Mouse (Mus musculus) megakaryocyte progenitor cell, adult 5-6 weeks (primary cell): ENCODE measurements around the gene Sdhaf4. TPM values are rescaled to one million over a fixed set of nuclear protein-coding genes. Genes with fewer than 3 reads are reported as not detected.
"Not testable (repeated sequence)": the region's sequence is repeated elsewhere in the genome, so short reads cannot be mapped to it uniquely, and the experiment has no call there.

ENCODE experiments used
- ATAC-seq: replicated peaks from 2 replicates; pipeline ENCODE4 v1.8.0; 2016; ENCODE audit warnings: mild to moderate bottlenecking, moderate TSS enrichment, inconsistent platforms; ENCODE audit not compliant: poor library complexity
- total RNA-seq, 2 experiments: library from RNA; stranded (forward) in 1 of 2; stranded (reverse) in 1 of 2; fragments of 157-497, 149-512 nt in 1 of 2; fragments of 200-1000 nt in 1 of 2; gene quantifications; 2 replicates each; pipeline versions ENCODE4 v1.2.3 to v1.2.4; 2015 to 2017

Gene Sdhaf4
- 36.8 and 48.1 TPM in 2 replicates for total RNA-seq (2015)
- 13.4 and 17.9 TPM in 2 replicates for total RNA-seq (2017)

DNA sequence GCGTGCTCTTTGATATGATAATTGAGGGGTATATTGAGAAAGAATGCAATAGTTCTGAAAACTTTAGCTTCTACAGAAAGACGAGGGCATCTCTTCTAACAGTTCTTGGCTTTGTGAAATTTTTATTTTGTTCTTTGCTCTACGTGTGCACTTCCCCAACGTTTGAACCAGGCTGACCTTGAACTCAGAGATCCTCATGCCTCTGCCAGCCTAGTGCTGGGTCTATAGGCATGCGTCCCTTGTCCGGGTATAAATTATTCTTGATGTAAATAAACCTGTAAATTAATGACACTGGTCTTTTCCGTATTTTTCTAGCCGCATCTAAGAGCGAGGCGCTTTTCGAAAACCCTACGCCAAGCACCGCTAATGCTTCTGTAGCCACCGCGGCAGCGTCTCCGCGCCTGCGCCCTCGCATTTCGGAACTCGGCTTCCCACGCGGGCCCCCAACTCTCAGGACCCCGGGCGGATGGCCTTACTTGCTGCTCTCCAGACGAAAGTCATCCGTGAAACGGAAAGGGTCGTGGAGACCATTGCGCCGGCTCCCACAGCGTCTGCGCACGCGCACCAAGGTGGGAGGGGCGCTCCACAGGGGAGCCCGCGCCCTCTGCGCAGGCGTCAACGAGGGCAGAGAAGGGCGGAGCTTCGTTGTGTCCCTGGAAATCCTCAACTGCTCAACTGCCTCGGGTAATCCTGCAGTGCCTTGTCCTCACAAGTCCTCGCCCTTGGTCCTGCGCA lies at the start of gene Sdhaf4:
Sdhaf4 (minus strand) TSS at position 587 of the 735 bp plus-strand sequence.
- peak; percentile 95 for ATAC-seq

DNA sequence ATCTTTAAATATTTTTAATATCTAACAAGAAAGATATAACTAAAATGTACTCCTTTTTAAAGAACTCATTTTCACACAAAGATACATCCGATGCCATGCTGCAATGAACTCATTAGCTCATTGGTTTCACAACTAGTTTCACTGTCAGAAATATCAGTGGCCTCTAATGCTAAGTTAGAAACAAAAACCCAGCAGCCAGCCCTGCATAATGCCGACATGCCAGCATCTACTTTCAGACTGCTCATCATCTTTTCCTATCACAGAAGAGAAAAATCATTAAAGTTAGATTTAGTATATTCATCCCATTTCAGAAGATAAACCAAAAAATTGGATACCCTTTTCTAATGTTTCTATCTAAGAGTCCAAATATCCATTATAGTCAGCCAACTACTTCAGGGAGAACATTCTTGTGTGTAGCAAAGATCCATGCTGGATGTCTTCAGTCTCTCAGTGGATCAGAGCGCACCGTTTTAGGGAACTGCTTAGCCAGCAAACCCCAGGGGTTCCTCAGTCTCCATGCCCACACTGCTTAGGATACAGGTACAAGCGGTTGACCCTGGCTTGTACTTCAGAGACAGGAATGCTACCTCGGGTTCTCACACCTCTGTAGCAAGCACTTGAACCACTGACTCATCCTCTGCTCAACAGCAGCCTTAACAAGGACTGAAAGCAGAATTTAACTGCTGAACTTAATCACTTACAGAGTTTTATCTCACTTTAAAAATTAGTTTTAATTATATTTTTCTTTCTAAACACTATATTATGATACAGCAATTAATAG lies 41.5 kb upstream of the Sdhaf4 start:
- no peak for ATAC-seq

DNA sequence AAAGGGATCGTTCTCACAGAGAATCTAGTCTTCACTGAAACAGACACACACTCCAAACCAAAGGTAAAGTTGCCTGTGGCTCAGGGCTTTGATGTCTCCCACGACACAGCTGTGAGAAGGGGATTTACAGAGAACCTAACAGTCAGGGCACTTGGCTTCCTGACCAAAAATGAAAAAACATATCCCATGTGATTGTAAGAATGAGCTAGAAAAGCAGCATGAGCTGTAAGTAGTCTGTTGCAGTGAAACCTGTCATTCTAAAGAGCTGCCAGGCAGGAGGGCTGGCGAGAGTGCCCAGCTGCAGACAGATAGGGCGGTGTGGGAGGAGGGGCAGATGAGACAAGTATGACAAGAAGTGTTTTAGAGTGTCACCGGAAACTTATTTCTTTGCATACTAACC lies 40.2 kb upstream of the Sdhaf4 start:
- no peak for ATAC-seq

DNA sequence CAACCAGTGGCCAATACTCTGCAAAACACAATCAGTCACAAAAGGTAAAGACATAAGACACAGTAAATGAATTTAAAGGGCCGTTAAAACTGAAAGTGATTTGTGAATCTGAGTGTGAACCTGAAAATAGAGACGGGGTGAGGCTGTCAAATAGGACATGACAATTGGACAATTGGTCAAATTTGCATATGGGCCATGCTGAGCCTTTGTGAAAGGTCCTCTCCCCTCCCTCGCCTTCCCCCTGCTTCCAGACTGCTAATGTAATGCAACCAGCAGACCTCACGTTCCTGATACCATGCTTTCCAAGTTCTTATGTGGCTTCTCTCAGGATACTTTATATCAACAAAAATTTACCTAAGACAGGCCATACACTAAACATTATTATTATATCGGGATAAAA lies 37.6 kb upstream of the Sdhaf4 start:
- ATAC-seq: no peak

DNA sequence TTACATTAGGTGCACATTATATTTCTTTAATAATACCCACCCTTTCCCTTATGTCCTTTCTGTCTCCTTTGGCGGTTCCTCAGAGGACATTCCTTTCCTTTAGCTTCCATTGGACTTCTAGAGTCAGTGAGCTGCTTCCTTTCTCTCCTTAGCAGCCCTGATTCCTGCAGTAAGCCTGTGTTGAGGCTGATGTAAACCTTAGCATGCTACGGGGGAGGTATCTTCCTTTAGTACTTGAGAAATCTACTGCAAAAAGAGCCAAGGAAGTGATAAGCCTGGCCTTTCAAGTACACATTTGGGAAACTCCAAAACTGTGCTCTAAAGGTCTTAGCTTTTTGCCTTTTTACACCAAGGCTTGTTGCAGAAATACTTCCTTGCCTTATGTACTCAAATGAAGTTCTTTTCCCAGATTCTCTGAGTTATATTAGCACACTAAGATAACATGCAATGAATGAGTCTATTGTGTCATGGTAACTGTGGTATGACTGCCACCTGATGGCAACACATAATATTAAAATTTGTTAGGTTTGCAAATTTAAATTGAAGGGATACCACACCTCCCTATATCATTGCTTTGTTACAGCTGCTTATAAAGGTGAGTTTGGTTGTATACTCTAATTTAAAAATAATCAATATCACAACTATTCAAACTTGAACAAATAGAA lies 28.4 kb upstream of the Sdhaf4 start:
- ATAC-seq: peak; percentile 89

DNA sequence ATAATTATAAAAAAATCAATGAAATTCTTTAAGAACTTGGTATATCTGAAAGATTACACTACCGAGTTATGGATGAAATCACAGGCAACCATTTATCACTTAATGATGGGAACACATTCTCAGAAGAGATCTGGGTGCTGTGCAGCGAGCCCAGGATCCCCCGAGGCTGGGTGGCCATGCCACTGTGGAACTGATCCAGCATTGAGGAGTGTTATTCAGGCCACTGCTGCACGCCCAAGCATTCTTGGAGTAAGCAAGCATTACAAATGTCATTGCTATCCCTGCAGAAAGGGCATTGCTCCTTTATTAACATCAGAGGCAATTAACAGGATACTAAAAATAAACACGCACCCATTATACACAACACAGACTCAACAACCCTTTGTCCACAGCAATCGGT lies 5.4 kb upstream of the Sdhaf4 start:
- ATAC-seq: no peak

DNA sequence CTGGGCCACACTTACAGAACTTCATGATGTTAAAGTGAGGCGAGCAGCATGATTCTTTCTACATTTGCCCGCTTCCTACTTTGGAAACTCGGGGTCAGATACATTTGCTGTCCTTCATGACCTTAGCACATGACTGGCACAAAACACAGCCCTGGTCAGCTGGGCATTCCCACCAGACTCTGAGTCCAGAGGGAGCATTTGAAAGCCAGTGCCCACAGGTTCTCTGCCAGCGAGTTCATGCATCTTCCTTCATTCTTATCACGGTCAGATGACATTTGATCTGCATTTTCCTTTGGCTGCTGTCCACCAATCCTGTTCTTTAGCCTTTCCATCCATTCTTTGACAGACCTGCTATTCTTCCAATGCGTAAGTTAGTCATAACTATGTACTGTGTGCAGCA lies 4.6 kb upstream of the Sdhaf4 start:
- no peak for ATAC-seq

DNA sequence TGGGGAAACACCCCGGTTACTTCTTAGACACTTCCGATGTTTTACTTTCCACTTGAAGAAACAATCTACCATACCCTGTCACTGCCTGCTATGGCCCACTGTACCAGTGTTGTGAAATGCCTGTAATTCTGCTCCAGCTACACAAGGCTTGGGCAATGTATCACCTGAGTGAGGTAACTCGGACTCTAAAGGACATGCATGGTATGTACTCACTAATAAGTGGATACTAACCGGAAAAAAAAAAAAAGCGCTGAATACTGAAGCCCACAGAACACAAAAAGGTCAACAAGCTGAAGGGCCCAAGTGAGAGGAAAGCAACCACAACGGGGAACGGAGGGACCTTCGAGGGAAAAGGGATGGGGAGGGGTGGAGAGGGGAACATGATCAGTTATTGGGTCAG lies 2.2 kb upstream of the Sdhaf4 start:
- ATAC-seq: no peak

DNA sequence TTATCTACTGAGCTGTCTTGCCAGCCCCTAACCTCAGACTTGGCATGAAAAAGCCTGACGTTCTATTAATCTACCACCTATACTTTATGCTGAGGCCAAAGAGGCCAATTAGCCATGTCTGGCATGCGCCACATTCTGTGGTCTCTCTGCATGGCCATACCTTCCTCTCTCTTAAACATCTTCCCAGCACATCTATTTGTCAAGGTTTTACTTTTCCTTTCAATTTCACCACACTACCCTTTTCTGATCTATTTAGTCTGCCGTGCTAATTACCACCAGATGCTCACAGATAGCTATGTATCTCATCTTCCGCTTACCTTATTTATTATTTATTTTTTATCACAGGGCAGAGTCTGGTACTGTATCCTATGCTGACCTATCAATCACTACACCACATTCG lies 6.1 kb downstream of the Sdhaf4 start:
- ATAC-seq: peak; percentile 26; the same call in 1 of the 2 replicates

DNA sequence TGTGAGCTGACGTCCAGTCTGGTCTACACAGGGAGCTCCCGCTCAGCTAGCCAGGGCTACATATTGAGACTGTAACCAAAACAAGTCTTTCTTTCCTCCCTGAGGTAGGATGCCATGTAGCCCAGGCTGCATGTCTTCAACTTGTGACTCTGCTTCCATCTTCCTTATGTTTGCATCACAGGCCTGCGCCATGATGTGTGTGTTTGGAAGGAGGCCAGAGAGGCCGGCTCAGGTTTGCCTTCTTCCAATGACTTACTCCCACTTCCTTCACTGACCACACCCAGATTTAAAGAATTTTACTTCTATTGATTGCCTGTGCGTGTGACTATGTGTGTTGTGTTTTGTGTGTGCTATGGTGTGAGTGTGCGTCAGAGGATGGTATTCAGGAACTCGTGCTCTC lies 6.6 kb downstream of the Sdhaf4 start:
- ATAC-seq: peak; percentile 27

DNA sequence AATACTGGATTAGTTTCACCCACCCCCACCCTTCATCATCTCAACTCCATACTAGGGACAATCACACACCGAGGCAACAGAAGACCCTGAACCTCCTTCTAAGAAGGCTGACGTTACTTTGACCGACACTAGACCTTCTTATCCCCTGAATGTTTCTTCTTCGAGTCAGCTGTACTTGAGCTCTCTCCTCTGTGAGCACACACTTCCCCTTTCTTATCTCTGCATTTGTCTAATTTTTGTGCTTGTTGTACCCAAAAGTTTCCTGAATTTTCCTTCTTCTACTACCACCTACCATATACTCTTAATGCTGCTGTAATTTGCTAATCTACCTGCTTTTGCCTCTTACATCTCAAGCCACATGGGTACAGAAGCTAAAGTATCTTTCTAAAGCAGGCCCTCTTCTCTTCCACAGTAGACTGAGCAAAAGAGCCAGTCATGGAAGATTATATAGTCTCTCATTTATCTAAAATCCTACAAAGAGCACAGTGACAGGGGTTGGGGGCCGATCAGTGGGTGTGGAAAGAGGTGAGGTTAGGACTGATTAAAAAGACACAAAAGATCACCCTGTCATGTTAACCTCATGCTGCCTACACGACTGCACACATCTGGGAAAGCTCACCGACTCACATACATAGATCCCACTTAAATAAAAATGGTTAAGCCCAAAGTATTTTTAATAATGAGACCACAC lies 7.2 kb downstream of the Sdhaf4 start:
- peak; percentile 49 for ATAC-seq

DNA sequence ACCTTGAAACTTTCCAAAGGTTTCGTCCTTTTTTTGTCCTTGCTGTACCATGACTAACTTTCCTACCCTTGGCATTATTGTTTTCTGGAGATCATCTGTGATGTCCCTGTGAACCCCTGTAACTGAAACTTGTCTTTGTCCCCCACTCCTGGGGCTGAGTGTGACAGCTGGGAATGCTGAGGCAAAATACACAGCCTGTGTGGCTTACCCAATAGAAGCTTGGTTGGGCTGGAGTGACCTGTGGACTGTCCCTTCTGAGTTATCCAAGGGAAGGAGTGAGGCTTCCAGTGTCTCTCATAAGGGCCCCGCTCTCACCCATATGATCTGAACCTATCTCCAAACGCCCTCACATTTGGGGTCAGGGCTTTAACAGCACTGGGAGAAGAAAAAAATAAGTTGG lies 8.0 kb downstream of the Sdhaf4 start:
- no peak for ATAC-seq

DNA sequence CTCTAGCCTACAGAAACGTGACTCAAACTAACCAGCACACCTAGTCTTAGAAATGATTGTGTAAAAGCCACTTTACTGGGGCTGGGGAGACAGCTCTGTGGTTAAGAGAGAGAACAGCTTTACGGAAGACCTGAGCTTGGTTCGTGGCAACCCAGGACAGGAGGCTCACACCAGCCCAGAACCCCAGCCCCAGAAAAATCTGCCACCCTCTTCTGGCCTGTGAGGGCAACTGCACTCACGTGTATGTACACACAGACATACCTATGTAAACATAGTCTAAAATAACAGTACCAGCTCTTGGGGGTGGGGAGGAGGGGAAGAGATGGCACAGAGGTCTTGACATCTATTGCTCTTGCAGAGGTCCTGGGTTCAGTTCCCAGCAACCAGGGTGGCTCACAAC lies 10.0 kb downstream of the Sdhaf4 start:
- no peak for ATAC-seq

DNA sequence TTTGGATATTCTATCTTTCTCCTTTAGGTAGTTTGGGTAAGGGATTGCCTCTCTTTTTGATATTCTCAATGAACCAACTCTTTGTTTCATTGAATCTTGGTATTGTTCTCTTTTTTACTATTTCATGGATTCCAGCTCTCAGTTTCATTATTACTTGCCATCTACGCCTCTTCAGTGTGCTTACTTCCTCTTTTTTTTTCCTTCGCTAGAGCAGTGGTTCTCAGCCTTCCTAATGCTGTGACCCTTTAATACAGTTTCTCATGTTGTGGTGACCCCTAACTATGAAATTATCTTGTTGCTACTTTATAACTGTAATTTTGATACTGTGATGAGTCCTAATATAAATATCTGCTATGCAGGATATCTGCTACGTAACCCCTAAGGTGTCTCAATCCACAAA lies 22.3 kb downstream of the Sdhaf4 start:
- ATAC-seq: peak; percentile 97

DNA sequence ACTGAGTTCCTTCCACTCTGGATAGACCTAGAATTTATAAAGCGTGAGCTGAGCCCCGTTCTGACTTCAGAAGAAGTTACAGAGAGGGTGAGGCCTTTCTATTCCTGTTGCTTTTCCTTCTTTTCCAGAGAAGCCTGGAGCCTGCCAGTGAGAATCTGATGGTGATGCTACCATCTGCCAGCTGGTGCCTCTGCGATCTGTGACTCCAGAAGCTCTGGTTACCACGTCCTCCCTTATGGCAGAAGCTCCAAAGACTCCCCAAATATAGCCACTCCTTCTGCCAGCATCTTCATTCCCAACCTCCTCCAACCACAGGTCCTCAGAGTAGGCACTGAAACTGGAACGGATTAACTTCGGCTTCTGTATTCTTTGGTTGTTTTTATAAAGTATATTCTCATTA lies 27.2 kb downstream of the Sdhaf4 start:
- ATAC-seq: no peak

DNA sequence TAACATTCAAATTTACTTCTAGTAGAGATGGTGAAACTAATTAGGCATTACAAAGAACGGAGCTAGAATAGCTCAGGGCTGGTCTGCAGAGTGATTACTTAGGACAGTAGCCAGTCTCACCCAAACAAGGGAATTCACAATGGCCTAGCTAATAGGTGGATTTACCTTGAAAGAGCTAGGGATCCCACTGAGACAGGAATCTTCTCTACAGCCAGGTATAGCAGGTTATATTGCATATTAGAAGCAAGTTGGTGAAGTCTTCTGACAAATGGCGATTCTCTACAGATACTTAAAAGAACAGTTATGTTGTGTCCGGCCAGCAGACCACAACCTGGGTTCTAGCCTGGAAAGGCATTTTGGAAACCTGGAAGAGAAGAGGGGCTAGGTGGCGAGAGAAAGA lies 34.3 kb downstream of the Sdhaf4 start:
- ATAC-seq: not testable (repeated sequence)

DNA sequence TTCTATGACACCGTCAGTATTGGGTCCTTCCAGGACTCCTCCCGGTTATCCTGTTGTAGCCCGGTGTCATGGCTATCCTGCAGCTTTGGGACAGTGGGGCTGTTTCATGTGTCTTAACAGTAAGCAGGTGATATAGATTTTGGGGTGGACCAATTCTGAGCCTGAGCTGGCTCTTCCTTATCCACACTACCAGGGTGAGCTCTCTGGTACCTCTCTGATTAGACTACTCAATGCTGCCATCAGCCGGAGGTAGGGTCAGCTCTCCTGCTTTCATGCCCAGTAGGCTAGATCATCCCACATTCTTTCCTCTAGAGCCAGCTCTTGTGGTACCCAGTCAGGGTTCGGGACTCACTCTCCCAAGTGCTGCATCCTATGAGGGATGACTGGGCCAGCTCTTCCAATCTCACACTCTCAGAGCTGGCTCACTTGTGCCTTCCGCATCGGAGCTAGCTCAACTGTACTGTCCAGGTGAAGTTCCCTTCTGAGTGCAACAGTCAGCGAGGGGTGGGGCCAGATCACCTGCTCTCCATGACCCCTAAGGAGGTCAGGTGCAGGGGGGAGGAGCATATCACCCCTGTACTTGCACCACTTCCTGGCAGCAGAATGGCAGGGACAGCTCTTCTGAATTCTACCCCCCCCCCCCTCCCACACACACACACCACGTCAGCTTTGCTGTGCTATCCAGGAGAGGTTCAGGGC lies 37.3 kb downstream of the Sdhaf4 start:
- ATAC-seq: peak; percentile 54

DNA sequence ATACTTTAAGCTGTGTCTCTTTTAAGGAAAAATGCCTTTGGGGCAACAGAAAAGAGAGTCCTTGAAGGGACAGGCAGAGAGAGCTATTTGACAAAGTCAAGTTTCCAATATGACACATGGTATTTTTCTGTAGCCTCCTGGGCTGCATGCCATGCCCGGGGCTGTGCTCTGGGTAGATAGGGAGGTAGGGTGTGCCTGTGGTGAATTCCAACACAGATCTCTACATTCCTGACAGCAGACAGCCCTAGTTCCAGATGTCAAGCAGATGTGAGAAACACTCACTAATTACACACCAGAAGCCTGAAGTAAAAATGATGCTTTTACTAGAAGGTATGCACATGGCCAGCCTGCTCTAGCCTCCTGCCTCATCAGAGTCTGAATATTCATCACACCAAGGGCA lies 39.2 kb downstream of the Sdhaf4 start:
- peak; percentile 96 for ATAC-seq

DNA sequence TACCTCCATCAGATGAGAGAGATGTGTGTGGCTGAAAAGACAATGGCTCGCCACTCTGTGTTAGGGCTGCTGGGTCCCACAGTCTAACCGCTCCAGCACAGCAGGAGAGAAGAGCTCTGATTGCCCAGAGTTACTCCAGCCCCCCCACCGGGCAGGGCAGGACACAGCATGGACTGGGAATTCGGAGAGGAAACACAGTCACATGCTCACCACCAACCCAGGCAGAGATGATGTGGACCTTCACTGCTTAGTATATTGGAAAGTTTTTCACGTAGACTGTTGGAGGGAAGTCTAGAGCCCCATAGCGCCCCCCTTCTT lies 46.1 kb downstream of the Sdhaf4 start:
- ATAC-seq: no peak

DNA sequence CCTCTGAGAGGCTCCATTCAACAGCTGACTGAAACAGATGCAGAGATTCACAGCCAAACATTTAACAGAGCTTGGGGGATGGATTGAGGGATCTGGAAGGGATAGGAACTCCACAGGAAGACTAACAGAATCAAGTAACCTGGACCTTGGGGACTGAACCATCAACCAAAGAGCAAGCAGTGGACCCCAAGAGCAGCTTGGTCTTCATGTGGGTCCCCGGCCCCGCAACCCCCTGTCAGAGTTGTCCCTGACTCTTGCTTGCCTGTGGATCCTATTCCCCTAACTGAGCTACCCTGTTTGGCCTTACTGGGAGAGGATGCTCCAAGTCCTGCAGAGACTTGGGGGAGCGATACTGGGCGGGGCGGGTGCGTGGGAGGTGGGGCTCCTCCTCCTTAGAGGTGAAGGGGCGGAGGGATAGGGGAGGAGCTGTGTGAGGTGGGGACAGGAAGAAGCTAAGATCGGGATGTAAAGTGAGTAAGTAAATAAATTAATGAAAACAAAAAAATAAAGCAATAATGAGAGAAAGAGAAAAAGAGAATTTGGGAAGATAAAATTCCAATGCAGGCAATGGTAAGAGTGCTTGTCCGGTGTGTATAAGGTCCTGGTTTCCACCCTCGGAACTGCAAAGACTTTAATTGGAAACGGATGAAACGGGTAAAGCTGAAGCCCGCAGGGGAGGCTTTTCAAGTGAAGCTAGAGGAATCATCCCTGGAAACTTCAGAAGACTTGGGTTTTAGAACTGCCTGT lies 46.6 kb downstream of the Sdhaf4 start:
- ATAC-seq: peak; percentile 52
